Mouse (Mus musculus): ENCODE data around the gene Slc7a5. TPM values are rescaled to one million over a fixed set of nuclear protein-coding genes. Genes with fewer than 3 reads are reported as not detected.

Gene Slc7a5
- total and polyA plus RNA-seq, 3 experiments, result 110 to 291 (median 207) TPM

DNA sequence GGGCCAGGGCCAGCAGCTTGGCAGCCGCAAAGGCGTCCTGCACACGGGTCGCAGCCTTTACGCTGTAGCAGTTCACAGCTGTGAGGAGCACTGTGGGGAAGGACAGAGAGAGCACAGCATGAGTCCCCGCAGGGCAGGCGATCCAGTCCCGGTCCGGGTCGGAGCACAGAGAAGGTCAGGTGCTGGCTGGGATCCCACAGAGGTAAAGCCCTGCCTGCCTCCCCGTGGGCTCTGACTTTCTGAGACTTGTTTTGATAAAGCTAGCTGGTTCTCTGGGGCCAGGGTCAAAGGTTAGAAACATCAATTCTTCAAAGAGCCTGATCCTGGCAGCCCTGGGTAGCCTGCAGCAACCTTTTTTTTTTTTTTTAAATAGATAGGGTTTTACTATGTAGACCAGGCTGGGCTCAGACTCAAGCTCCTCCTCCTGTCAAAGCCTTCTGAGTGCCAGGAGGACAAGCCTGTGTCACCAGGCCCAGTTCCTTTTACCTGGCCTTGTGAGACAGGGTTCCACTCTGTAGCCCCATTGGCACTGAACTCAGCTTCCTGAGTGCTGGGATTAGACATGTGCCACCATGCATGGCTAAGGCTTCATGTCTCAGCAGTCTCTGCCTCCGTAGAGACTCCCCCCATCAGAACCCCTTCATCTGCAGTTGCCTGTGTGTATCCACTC, 10.9 kb downstream of the Slc7a5 start (continued):
- no peak for TF ChIP-seq RAD21 (IDR thresholded peaks at IDR 0.05; ENCODE audit: low read depth, low read length)

DNA sequence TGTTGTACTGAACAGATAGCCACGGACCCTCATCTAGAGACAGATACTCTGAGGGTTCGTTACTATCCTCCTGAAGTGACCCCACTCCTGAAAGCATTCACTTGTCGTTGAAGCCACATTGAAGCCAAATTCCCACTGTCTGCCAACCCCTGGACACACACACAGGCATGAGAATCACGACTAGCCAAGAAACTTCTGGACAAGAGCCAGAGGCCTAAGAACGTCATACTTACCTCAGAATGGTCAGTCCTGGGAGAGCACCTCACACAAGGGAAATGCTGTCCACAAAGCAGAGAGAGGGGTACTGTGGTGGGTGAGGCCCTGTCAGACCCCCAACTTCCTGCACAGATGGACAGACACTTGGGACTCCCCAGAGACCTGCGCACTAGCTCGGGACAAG, 11.6 kb downstream of the Slc7a5 start:
- peaks cover 21 to 76% of the 10 kb centered on the region in 2 experiments for H3K4me1 ChIP-seq (ENCODE audit: control insufficient read depth in 1 of 2, insufficient read depth in 2 of 2)
- peaks cover 74 to 91% of the 10 kb centered on the region in 2 experiments for H3K36me3 ChIP-seq (replicated peaks in 1 of 2; ENCODE audit: control insufficient read depth in 1 of 2, insufficient read depth in 1 of 2, low read length in 1 of 2)
- H3K9ac ChIP-seq (ENCODE audit: insufficient read depth, low read depth), result no peak overlapping the region
- dilution Hi-C loops (cut with MboI; ENCODE audit: extremely low pct_ligation_motif_present, extremely low pct_unique_long_range_greater_than_20kb, low sequenced_read_pairs), result no loop called here
- in situ Hi-C loops (cut with MboI; ENCODE audit: low pct_ligation_motif_present, low pct_unique_long_range_greater_than_20kb, low sequenced_read_pairs), result no loop called here
- no peak overlapping the region for H3K4me2 ChIP-seq (ENCODE audit: insufficient read depth, low read depth, poor library complexity, severe bottlenecking)
- peak overlapping the region; percentile 55 for H3K27ac ChIP-seq (ENCODE audit: insufficient read depth, low read depth)
- H3K4me3 ChIP-seq (replicated peaks in 1 of 3; ENCODE audit: low read depth in 2 of 3, low read length in 2 of 3, poor library complexity in 1 of 3), result no peak overlapping the region
- H3K27me3 ChIP-seq (replicated peaks), result no peaks in the 10 kb centered on the region
- peaks cover 93% of the 10 kb centered on the region for H3K79me2 ChIP-seq (replicated peaks; ENCODE audit: control insufficient read depth, extremely low read depth, insufficient read depth, poor library complexity, severe bottlenecking)
- H3K9me3 ChIP-seq (replicated peaks; ENCODE audit: low read length), result no peaks in the 10 kb centered on the region
- TF ChIP-seq HCFC1 (IDR thresholded peaks at IDR 0.05; ENCODE audit: low read depth, low read length), result no peak
- TF ChIP-seq BHLHE40 (IDR thresholded peaks at IDR 0.05; ENCODE audit: low read depth, low read length), result no peak
- no peak for TF ChIP-seq NELFE (IDR thresholded peaks at IDR 0.05; ENCODE audit: low read depth, low read length)
- no peak for TF ChIP-seq MAX (IDR thresholded peaks at IDR 0.05; ENCODE audit: low read length)
- TF ChIP-seq ELF1 (IDR thresholded peaks at IDR 0.05; ENCODE audit: low read depth, low read length), result no peak
- TF ChIP-seq E2F4 (IDR thresholded peaks at IDR 0.05; ENCODE audit: insufficient replicate concordance, low read depth, low read length), result no peak
- TF ChIP-seq MAZ (IDR thresholded peaks at IDR 0.05; ENCODE audit: low read depth, low read length), result no peak
- TF ChIP-seq ZMIZ1 (IDR thresholded peaks at IDR 0.05; ENCODE audit: low read depth, low read length), result no peak
- TF ChIP-seq POLR2AphosphoS2 (IDR thresholded peaks at IDR 0.05; ENCODE audit: low read depth, low read length), result no peak
- DNase-seq (ENCODE audit: extremely low read depth), result no peak

DNA sequence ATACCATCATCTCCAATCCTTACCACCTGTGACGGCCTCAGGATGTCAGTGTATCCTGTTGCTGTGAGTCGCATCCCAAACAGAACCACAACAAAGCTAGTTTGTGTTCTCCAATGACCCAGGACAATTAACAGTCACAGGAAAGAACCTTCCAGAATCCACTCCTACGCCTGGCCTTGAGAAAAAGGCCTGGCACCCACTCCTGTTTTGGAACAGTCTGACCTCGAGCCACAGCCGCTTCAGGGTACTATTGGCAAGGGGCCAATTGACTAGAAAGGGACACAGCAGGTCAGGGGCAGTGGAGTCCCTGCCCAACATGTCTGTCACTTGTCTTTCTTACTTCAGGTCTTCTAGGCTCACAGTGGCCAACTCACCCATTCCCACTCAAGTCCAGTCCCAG, 14.6 kb downstream of the Slc7a5 start:
- no peak overlapping the region for H3K27ac ChIP-seq (ENCODE audit: insufficient read depth, low read depth)
- in situ Hi-C loops (cut with MboI; ENCODE audit: low pct_ligation_motif_present, low pct_unique_long_range_greater_than_20kb, low sequenced_read_pairs) (no loop called here), dilution Hi-C loops (cut with MboI; ENCODE audit: extremely low pct_ligation_motif_present, extremely low pct_unique_long_range_greater_than_20kb, low sequenced_read_pairs) (no loop called here)
- H3K9me3 ChIP-seq (replicated peaks; ENCODE audit: low read length), result no peaks in the 10 kb centered on the region
- no peak overlapping the region for H3K4me2 ChIP-seq (ENCODE audit: insufficient read depth, low read depth, poor library complexity, severe bottlenecking)
- H3K4me1 ChIP-seq (ENCODE audit: control insufficient read depth in 1 of 2, insufficient read depth in 2 of 2), result peaks cover 18 to 81% of the 10 kb centered on the region in 2 experiments
- DNase-seq (ENCODE audit: extremely low read depth), result no peak
- H3K9ac ChIP-seq (ENCODE audit: insufficient read depth, low read depth), result no peak overlapping the region
- no peaks in the 10 kb centered on the region for H3K27me3 ChIP-seq (replicated peaks)
- peaks cover 88% of the 10 kb centered on the region for H3K79me2 ChIP-seq (replicated peaks; ENCODE audit: control insufficient read depth, extremely low read depth, insufficient read depth, poor library complexity, severe bottlenecking)
- peaks cover 98 to 100% of the 10 kb centered on the region in 2 experiments for H3K36me3 ChIP-seq (replicated peaks in 1 of 2; ENCODE audit: control insufficient read depth in 1 of 2, insufficient read depth in 1 of 2, low read length in 1 of 2)
- no peak overlapping the region for H3K4me3 ChIP-seq (replicated peaks in 1 of 3; ENCODE audit: low read depth in 2 of 3, low read length in 2 of 3, poor library complexity in 1 of 3)
- TF ChIP-seq HCFC1 (IDR thresholded peaks at IDR 0.05; ENCODE audit: low read depth, low read length) (no peak), EP300 (IDR thresholded peaks at IDR 0.05; ENCODE audit: low read length) (no peak), JUND (conservative IDR thresholded peaks at IDR 0.05; ENCODE audit: low read depth, low read length) (no peak), USF1 (IDR thresholded peaks at IDR 0.05; ENCODE audit: low read depth, low read length) (no peak), CHD2 (IDR thresholded peaks at IDR 0.05; ENCODE audit: low read length) (no peak), ZKSCAN1 (IDR thresholded peaks at IDR 0.05; ENCODE audit: borderline replicate concordance, low read depth, low read length) (no peak), MXI1 (IDR thresholded peaks at IDR 0.05; ENCODE audit: low read depth, low read length) (no peak), PAX5 (IDR thresholded peaks at IDR 0.05; ENCODE audit: low read length) (no peak), RCOR1 (conservative IDR thresholded peaks at IDR 0.05; ENCODE audit: low read depth, low read length) (no peak), GABPA (IDR thresholded peaks at IDR 0.05; ENCODE audit: insufficient replicate concordance, low read depth, low read length) (no peak), SMC3 (IDR thresholded peaks at IDR 0.05; ENCODE audit: low read depth, low read length) (no peak)

Data from CH12.LX (cell line).